Mouse (Mus musculus): ENCODE measurements around the gene Slc38a10. TPM values are rescaled to one million over a fixed set of nuclear protein-coding genes. Genes with fewer than 3 reads are reported as not detected.

The Slc38a10 gene
- total RNA-seq, 1 experiment from 2014 or later, result 40.6 TPM

GRCm38 (mm10) chr11:120182396-120183030 is 31.4 kb upstream of the Slc38a10 start:
- no peak for ATAC-seq (replicated peaks; ENCODE audit: insufficient number of reproducible peaks, low FRiP score, low TSS enrichment, poor library complexity, severe bottlenecking)

DNA sequence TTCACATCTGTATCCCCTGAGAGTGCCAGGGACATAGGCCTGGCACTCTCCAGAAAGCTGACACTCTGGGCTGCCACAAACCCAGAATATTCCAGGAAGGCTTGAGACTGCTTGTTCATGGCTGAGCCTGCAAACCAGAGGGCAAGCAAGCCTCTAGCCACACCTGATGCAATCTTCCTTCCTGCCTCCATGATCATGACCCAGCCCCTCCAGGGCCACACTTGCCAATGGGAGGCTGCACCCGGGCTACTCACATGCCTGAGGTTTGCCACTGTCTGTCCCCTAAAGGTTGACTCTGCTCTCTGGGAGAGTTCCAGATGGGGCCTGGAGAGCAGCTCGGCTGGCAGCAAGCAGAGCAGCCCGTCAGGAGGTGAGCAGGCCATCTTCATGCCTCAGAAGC is 30.2 kb upstream of the Slc38a10 start:
- ATAC-seq (replicated peaks; ENCODE audit: insufficient number of reproducible peaks, low FRiP score, low TSS enrichment, poor library complexity, severe bottlenecking), result no peak

DNA sequence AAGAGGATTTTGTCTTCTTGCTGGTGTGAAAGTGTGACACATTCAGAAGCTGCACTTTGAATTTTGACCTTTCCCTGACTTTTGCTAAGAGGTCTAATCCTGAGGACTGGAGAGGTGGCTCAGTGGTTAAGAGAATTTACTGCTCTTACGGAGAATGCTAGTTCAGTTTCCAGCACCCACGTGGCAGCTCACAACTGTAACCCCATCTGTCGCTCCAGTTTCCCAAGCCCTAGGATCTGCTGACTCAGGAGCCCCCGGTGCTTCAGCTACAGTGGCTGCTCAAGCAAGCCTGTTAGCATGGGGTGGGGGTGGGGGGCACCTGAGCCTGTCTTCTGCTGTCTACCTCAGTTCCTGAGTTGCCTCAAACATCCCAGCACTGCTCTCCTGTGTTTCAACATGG is 28.2 kb upstream of the Slc38a10 start:
- no peak for ATAC-seq (replicated peaks; ENCODE audit: insufficient number of reproducible peaks, low FRiP score, low TSS enrichment, poor library complexity, severe bottlenecking)

GRCm38 (mm10) chr11:120175948-120176347 is 24.8 kb upstream of the Slc38a10 start:
- no peak for ATAC-seq (replicated peaks; ENCODE audit: insufficient number of reproducible peaks, low FRiP score, low TSS enrichment, poor library complexity, severe bottlenecking)

GRCm38 (mm10) chr11:120173213-120173612 is 22.1 kb upstream of the Slc38a10 start:
- ATAC-seq (replicated peaks; ENCODE audit: insufficient number of reproducible peaks, low FRiP score, low TSS enrichment, poor library complexity, severe bottlenecking), result no peak

DNA sequence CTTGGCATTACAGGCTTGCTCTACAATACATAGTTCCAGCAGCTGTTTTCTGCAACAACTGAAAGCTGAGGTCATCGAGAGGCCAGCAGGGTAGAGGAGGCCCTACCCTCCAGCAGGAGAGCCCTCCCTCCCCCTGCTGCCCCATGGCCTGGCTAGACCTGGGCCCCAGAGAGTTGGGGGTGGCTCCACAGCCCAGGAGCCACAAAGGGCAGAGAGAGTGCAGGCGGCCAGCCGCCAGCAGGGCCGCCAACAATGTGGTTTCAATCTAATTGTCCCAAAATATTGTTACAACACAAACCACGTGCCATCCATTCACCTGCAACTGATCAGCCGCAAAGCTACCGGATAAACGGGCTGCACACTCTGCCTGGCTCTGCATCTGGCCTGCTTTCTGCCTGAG is 20.0 kb upstream of the Slc38a10 start:
- ATAC-seq (replicated peaks; ENCODE audit: insufficient number of reproducible peaks, low FRiP score, low TSS enrichment, poor library complexity, severe bottlenecking), result no peak

DNA sequence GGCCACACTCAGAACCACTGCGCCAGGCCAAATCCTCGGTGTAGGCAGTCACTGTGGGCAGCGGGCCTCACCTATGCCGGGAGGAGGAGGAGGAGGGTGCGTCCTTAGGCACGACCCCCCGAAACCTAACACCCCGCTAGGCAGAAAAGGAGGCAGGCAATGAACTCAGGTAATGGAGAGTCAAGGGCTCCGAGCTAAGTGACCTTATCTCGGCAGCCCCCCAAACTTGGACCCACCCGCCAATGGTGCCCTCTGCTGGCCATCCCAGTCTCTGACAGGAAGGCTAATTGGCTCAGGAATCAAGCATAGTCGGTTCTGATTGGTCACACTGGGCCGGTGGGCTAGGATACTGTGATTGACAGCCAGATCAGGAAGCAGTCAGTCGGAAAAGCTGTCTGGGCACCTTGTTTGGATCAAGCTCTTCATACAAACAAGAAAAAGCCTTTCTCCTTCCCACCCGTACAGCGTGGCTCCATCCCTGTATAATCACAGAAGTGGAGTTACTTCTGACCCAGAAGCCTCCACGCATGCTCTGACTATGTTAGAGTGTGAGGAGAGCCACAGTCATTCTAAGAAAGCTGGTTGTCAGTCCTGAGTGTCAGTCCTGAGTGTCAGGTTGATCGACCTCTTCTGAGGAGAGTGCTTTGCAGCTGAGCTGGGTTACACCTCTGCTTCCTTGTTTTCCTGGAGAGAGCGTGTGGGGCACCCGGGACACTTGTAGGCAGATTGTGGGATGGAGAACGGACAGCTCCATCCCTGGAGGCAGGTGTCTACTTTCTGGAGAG is 18.3 kb upstream of the Slc38a10 start:
- ATAC-seq (replicated peaks; ENCODE audit: insufficient number of reproducible peaks, low FRiP score, low TSS enrichment, poor library complexity, severe bottlenecking), result no peak

DNA sequence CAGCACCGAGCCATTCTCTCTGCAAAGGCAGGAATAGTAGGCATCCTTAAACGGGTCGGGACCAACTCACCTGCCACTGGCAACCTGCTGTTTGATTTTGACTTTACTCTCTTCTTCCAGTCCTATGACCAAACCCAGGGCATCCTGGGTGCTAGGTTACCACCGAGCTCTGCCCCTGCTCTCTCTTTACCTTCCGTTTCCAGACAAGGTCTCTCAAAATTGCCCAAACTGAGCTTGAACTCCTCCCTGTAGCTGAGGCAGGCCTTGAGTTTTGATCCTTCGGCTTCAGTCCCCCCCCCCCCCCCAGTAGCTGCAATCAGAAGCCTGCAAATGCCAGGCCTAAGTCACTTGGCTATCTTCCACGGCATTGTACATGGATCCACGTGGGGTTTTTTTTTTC is 17.4 kb upstream of the Slc38a10 start:
- no peak for ATAC-seq (replicated peaks; ENCODE audit: insufficient number of reproducible peaks, low FRiP score, low TSS enrichment, poor library complexity, severe bottlenecking)

- ATAC-seq (replicated peaks; ENCODE audit: insufficient number of reproducible peaks, low FRiP score, low TSS enrichment, poor library complexity, severe bottlenecking), result no peak
These were observed 16.8 kb upstream of the Slc38a10 start for GRCm38 (mm10) chr11:120167921-120168356.

DNA sequence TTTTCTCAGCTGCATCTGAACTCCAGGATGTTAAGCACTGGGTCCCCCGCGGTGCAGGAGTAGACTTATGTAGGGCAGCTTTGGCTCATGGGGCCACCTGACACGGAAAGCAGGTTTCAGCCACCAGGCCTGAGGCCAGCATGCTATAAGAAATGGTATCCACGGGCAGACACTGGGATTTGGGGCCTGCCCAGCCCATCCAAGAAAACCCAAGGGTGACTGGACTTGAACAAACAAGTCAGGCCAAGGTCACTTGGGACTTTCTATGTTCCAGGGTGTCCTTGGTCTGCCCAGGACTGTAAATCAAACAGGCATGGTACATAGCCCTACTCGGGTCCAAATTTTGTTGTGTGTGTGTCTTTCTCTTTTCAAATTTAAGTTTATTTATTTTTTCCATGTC is 15.9 kb upstream of the Slc38a10 start:
- no peak for ATAC-seq (replicated peaks; ENCODE audit: insufficient number of reproducible peaks, low FRiP score, low TSS enrichment, poor library complexity, severe bottlenecking)

DNA sequence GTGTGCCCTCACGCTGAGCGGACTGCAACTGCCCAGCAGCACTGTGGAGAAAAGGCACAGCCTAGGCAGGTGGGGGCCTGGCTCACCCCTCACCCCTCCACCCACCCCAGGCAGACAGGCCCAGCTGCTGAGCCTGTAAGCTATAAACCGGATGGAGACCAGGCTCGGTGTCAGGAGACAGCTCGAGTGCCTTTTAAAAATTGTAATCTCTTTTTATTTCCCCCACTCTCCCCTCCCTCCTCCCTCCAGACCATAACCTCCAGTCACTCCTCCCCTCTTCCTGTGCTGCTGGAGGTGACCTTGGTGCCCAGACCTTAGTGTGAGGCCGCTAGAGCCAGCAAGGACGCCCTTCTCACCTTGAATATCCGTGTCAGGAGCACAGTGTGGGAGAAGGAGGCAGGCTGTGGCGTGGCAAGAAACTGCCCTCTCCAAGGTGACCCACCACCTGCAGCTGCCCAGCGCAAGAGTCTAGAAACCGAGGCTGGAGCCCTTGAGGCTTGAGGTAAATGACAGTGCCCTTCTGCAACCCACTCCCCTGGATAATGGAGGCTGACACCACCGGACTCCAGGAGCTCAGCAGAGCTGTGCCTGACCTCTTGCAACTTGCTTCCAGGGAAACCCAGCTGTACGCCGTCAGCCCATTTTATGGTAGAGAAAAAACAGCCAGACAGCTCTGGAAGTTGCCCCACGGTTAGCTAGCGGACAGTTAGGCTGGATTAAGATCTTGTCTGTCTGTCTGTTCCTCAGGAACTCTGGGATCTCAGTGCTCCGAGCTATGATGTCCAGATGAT is 13.5 kb upstream of the Slc38a10 start:
- no peak for ATAC-seq (replicated peaks; ENCODE audit: insufficient number of reproducible peaks, low FRiP score, low TSS enrichment, poor library complexity, severe bottlenecking)

- no peak for ATAC-seq (replicated peaks; ENCODE audit: insufficient number of reproducible peaks, low FRiP score, low TSS enrichment, poor library complexity, severe bottlenecking)
These were observed 12.9 kb upstream of the Slc38a10 start for GRCm38 (mm10) chr11:120164028-120164427.

GRCm38 (mm10) chr11:120163207-120163606 is 12.1 kb upstream of the Slc38a10 start:
- ATAC-seq (replicated peaks; ENCODE audit: insufficient number of reproducible peaks, low FRiP score, low TSS enrichment, poor library complexity, severe bottlenecking), result no peak

DNA sequence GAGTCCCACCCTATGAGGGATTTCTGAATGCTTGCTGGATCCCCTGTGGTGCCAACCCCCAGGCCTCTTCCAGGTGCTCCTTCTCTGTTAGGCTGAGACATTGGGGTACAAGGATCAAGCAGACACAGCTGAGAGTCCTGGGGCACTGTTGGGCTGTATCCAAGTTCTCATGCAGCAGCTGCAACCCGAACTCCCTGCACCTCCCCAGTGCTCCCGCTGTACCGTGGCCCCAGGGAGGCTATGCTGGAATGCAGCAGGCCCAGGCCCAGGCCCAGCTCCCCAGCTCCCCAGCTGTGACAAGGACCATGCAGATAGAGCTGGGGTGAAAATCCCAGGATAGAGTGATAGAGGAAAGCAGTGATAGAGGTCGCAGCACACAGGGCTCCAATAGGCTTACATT is 10.1 kb upstream of the Slc38a10 start:
- ATAC-seq (replicated peaks; ENCODE audit: insufficient number of reproducible peaks, low FRiP score, low TSS enrichment, poor library complexity, severe bottlenecking), result no peak

DNA sequence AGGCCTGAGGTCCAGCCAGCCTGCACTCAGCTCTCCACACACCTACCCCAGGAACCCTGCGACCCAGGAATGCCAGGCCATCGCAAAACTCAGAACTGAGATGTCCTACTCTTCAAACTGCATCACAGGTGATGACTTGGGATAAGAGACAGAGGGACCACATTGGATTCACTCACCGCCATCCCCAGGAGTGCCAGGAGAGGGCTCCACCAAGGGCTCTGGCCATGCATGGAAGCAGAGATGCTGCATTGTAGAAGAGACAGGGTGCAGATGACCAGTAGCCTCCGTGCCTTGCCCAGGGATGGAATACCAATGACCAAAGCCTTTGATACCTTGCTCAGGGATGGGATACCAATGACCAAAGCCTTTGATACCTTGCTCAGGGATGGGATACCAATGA is 9.3 kb upstream of the Slc38a10 start:
- ATAC-seq (replicated peaks; ENCODE audit: insufficient number of reproducible peaks, low FRiP score, low TSS enrichment, poor library complexity, severe bottlenecking), result no peak

GRCm38 (mm10) chr11:120159653-120160052 is 8.5 kb upstream of the Slc38a10 start:
- no peak for ATAC-seq (replicated peaks; ENCODE audit: insufficient number of reproducible peaks, low FRiP score, low TSS enrichment, poor library complexity, severe bottlenecking)

DNA sequence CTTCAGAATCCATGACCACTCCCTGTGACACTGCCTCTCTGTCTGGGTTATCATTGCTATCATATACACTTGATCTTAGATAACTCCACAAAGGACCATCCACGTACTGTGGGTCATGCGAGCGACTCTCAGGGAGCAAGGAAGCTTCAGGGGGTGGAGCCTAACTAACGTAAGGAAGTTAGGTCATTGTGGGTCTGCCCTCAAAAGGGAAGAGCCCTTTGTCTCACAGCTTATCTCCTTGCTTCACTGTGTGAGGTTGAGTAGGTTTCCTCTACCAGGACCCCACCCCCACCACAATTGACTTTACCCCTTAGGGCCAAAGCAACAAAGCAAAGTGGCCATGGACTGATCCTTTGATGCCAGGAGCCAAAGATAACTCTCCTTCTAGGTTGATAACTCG is 7.7 kb upstream of the Slc38a10 start:
- peak; percentile 82 for ATAC-seq (replicated peaks; ENCODE audit: insufficient number of reproducible peaks, low FRiP score, low TSS enrichment, poor library complexity, severe bottlenecking)

DNA sequence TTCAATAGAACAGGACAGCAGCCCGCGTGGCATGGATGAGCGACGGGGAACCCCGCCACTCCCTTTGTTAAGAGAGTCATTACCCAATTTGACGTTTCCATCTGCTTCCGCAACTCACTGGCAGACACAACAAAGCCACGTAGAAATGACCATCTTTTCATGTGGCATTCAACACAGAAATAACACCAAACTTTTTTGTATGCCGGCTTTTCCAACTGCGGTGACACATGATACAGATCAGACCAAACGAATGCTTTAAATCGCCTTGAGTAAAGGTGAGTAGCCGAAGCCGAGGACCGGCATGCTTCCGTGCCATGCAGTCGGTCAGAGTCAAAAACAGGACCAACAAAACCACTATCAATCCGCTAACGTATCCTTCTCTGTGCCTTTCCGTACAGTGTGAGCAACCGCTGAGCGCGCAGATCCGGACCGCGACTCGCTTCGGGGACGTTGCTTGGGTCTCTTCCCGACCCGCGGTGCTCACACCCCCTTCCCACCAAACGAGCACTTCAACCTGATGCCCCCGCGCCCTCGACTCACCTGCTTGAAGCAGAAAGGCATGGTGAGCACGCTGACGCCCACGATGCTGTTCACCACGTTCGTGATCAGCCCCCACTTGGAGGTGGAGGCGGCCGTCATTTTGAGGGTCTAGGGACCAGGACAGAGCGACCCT is 570 bp downstream of the Slc38a10 start:
- ATAC-seq (replicated peaks; ENCODE audit: insufficient number of reproducible peaks, low FRiP score, low TSS enrichment, poor library complexity, severe bottlenecking), result peak; percentile 60

GRCm38 (mm10) chr11:120149510-120150200 is 1.5 kb downstream of the Slc38a10 start:
- no peak for ATAC-seq (replicated peaks; ENCODE audit: insufficient number of reproducible peaks, low FRiP score, low TSS enrichment, poor library complexity, severe bottlenecking)

Data from monocyte, adult 5-6 weeks (primary cell).